ENCODE assay signal across 10 mouse cellular contexts in the genomic region with DNA sequence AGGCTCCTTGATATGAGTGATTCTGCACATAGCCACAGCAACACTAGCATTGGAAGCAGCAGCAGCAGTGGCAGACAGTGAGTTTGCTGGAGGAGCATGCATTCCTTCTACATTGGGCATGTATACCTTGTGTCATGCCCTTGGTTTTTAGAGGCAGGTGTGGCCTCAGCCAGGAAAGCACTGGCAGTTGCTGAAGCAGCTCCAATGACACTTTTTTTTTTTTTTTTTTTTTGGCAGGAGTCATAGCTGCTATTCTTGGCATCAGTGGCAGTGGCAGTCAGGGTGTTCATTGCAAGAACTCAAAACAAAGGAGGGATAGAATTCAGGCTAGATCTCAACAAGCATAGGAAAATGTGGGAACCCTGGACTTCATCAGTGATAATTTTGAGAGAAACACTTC.
DNase-seq lines count a peak whose midpoint lies in the region; ATAC-seq and TF ChIP-seq lines count a peak whose summit lies in the region.
"Had no signal": no experiment of that assay in that cellular context is flagged by ENCODE, and none has a peak within 500 bp of the region (broad histone marks: within the 10 kb centered on the region; RNA-seq: fewer than 3 reads in every experiment).

No protein-coding gene starts in this region.

- H3K9ac ChIP-seq in hindbrain, embryonic 14.5 days: no peak overlapping the region
- H3K9ac ChIP-seq in hindbrain, embryonic 11.5 days (ENCODE audit: low read depth, low read length): no peak overlapping the region
- H3K9ac ChIP-seq: neural tube, embryonic 12.5 days had no signal

- H3K27me3 ChIP-seq in hindbrain, embryonic 14.5 days (ENCODE audit: control insufficient read depth, insufficient read depth, low read length): no peaks in the 10 kb centered on the region
- H3K27me3 ChIP-seq in hindbrain, embryonic 11.5 days (ENCODE audit: control insufficient read depth, insufficient read depth, low read length): no peaks in the 10 kb centered on the region
- H3K27me3 ChIP-seq: neural tube, embryonic 12.5 days had no signal

- H3K4me1 ChIP-seq in hindbrain, embryonic 14.5 days (replicated peaks; ENCODE audit: control insufficient read depth, insufficient read depth, low read length): 0 out of 2 replicates have a peak, but pooled peaks cover 4% of the 10 kb centered on the region
- no peaks in the 10 kb centered on the region for H3K4me1 ChIP-seq in hindbrain, embryonic 11.5 days (replicated peaks; ENCODE audit: control insufficient read depth, insufficient read depth, low read length)
- H3K4me1 ChIP-seq in olfactory bulb, adult 2 months (ENCODE audit: control insufficient read depth, insufficient read depth, low read length): no peaks in the 10 kb centered on the region
- H3K4me1 ChIP-seq: neural tube, embryonic 12.5 days had no signal

- peak; percentile 21 for DNase-seq in cerebellum, postnatal 10 days
- no peak for DNase-seq in cerebellum, adult 11 months
- no peak for DNase-seq in hindbrain, embryonic 14.5 days (ENCODE audit: low spot score)
- no peak for DNase-seq in hindbrain, embryonic 11.5 days (ENCODE audit: low spot score)
- DNase-seq in right cerebral cortex, postnatal 10 days (ENCODE audit: low spot score in 2 of 2): peak; percentile 15 to 24
- no peak for DNase-seq in right cerebral cortex, adult 2 months (ENCODE audit: low spot score in 2 of 2)
- no peak for DNase-seq in retina, postnatal 1 day
- DNase-seq: spleen, adult 18-20 months had no signal

- ATAC-seq in hindbrain, embryonic 14.5 days (ENCODE audit: low FRiP score): no peak; the same call in 1 of the 2 replicates
- ATAC-seq in hindbrain, embryonic 11.5 days (ENCODE audit: low FRiP score): no peak

- no peaks in the 10 kb centered on the region for H3K9me3 ChIP-seq in hindbrain, embryonic 14.5 days (ENCODE audit: control insufficient read depth, low read length)
- H3K9me3 ChIP-seq in hindbrain, embryonic 11.5 days (ENCODE audit: control insufficient read depth, low read length): no peaks in the 10 kb centered on the region
- H3K9me3 ChIP-seq: neural tube, embryonic 12.5 days had no signal

- no peak overlapping the region for H3K4me3 ChIP-seq in hindbrain, embryonic 14.5 days (replicated peaks; ENCODE audit: low read length)
- no peak overlapping the region for H3K4me3 ChIP-seq in hindbrain, embryonic 11.5 days (ENCODE audit: low read depth, low read length)
- H3K4me3 ChIP-seq in olfactory bulb, adult 2 months (ENCODE audit: insufficient read depth, low read depth, low read length): no peak overlapping the region
- H3K4me3 ChIP-seq: neural tube, embryonic 12.5 days had no signal

- no peak for TF ChIP-seq CTCF in olfactory bulb, adult 2 months (IDR thresholded peaks at IDR 0.05; ENCODE audit: insufficient read depth, low read depth, low read length)

- no peak for TF ChIP-seq POLR2A in olfactory bulb, adult 2 months (IDR thresholded peaks at IDR 0.05; ENCODE audit: insufficient read depth, low read depth, low read length)

- 0 out of 2 replicates have a peak overlapping the region, but pooled peaks have one; percentile 29 for H3K27ac ChIP-seq in hindbrain, embryonic 14.5 days
- H3K27ac ChIP-seq in hindbrain, embryonic 11.5 days (ENCODE audit: low read depth, low read length): no peak overlapping the region
- 0 out of 2 replicates have a peak overlapping the region, but pooled peaks have one; percentile 35 for H3K27ac ChIP-seq in olfactory bulb, adult 2 months (ENCODE audit: insufficient read depth, low read depth, low read length)
- H3K27ac ChIP-seq: neural tube, embryonic 12.5 days had no signal

- H3K4me2 ChIP-seq in hindbrain, embryonic 14.5 days (replicated peaks): no peak overlapping the region
- no peak overlapping the region for H3K4me2 ChIP-seq in hindbrain, embryonic 11.5 days (replicated peaks; ENCODE audit: low read depth, low read length)
- H3K4me2 ChIP-seq: neural tube, embryonic 12.5 days had no signal

- H3K36me3 ChIP-seq in hindbrain, embryonic 14.5 days (replicated peaks; ENCODE audit: control insufficient read depth, insufficient read depth): no peaks in the 10 kb centered on the region
- no peaks in the 10 kb centered on the region for H3K36me3 ChIP-seq in hindbrain, embryonic 11.5 days (ENCODE audit: control insufficient read depth, insufficient read depth, low read length)
- H3K36me3 ChIP-seq: neural tube, embryonic 12.5 days had no signal

Comparison
In these comparisons a context has a peak if more than half of its experiments do, and no peak if none do; other contexts are left out.
1. DNase-seq: peak in cerebellum, postnatal 10 days (2 of 2) and right cerebral cortex, postnatal 10 days (2 of 2); none in cerebellum, adult 11 months (single experiment), hindbrain, embryonic 14.5 days (single experiment), hindbrain, embryonic 11.5 days (single experiment), right cerebral cortex, adult 2 months (0 of 2) and retina, postnatal 1 day (single experiment).